Mouse (Mus musculus) kidney, postnatal 0 days (tissue): Measurements from ENCODE around the gene Popdc3. TPM values are rescaled to one million over a fixed set of nuclear protein-coding genes. Genes with fewer than 3 reads are reported as not detected.

Source experiments
- ATAC-seq: fragments of 200-750 bp; cut with Nextera tagmentation; replicated peaks from 2 replicates; pipeline ENCODE4 v1.8.0; 2017; ENCODE audit warnings: low read depth, moderate number of reproducible peaks, moderate TSS enrichment, moderate library complexity; ENCODE audit not compliant: low FRiP score
- DNase-seq: peaks from one replicate; pipeline ENCODE4 v3.0.0-alpha.2; 2016; ENCODE audit warnings: low spot score
- H3K27ac ChIP-seq: fragments of 300-500 bp; sonication (generic); 2 replicates; pipeline ENCODE4 v1.5.1; 2014; ENCODE audit warnings: mild to moderate bottlenecking
- H3K27me3 ChIP-seq: fragments of 300-500 bp; sonication (generic); 2 replicates; pipeline ENCODE4 v1.6.1; 2014; ENCODE audit warnings: low read length, mixed read lengths; ENCODE audit not compliant: insufficient read depth
- H3K36me3 ChIP-seq: fragments of 300-500 bp; sonication (generic); 2 replicates; pipeline ENCODE4 v1.6.1; 2014; ENCODE audit warnings: low read length, mixed read lengths; ENCODE audit not compliant: insufficient read depth
- H3K4me1 ChIP-seq: fragments of 300-500 bp; sonication (generic); replicated peaks from 2 replicates; pipeline ENCODE4 v1.6.1; 2014; ENCODE audit warnings: antibody characterized with exemption, low read length, mixed read lengths; ENCODE audit not compliant: insufficient read depth
- H3K4me2 ChIP-seq: fragments of 300-500 bp; sonication (generic); 2 replicates; pipeline ENCODE4 v1.6.1; 2014; ENCODE audit warnings: mild to moderate bottlenecking, low read length, moderate library complexity, mixed read lengths
- H3K4me3 ChIP-seq: fragments of 300-500 bp; sonication (generic); replicated peaks from 2 replicates; pipeline ENCODE4 v1.5.1; 2014; ENCODE audit warnings: low read depth, low read length
- H3K9ac ChIP-seq: fragments of 300-500 bp; sonication (generic); 2 replicates; pipeline ENCODE4 v1.6.1; 2014; ENCODE audit warnings: low read depth, low read length
- H3K9me3 ChIP-seq: fragments of 300-500 bp; sonication (generic); replicated peaks from 2 replicates; pipeline ENCODE4 v1.6.1; 2016; ENCODE audit warnings: low read length, inconsistent platforms, mixed read lengths
- CTCF ChIP-seq: IDR thresholded peaks from 2 replicates; pipeline ENCODE4 v1.5.1; 2016; ENCODE audit warnings: antibody characterized with exemption, low read depth, mild to moderate bottlenecking, moderate library complexity
- WGBS: fragments of 180-500 bp; shearing (Covaris S2); extraction: QIAGEN DNeasy Blood & Tissue Kit; methylation state at CpG from one replicate; pipeline ENCODE4 v1.1.7; 2014; 5-methylcytosine and 5-hydroxymethylcytosine counted together
- polyA plus RNA-seq: library from polyadenylated mRNA; unstranded; fragments of >200 nt; fragmentation: Nextera tagmentation; extraction: Ambion mirVana; gene quantifications from 2 replicates; pipeline ENCODE4 v1.2.1, GENCODE M21; 2015

Gene Popdc3
- polyA plus RNA-seq, 1 experiment from 2014 or later: 0.32 TPM

DNA sequence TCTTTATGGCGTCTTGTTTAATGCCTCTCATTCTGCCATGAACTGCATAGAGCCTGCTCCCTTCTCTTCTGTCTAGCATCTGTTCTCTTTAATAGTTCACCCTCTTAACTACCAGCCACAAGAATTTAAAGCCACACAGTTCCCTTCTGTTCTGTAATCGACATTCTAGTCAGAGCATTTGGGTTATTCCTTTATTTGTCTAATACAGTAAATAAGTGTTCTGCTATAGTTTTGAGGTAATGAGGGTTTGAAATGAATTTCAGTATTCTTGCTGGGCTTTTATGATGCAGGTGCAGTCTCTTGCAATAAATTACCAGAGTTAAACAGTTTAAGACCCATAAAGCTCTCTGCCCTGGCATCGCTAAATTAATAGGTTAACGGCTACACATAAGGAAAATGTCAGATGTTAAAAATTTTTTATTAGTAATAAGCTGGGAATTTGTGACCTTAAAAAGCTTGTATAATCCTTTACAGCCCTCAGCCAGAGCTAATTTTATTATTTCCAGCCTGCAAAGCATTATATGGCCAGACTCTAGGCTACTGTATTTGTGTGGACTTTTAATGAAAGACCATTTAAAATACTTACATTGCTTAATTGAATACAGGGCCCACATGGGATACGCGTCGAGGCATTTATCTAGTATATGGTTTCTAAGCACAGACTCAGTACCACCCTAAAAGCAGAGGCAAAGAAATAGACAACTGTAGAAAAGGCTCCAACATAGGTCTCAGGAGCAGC lies 37.3 kb upstream of the Popdc3 start:
- Histone ChIP-seq H3K4me2 (no peak overlapping the region), H3K27me3 (no peaks in the 10 kb centered on the region), H3K36me3 (no peaks in the 10 kb centered on the region), H3K4me3 (no peak overlapping the region), H3K9me3 (no peaks in the 10 kb centered on the region), H3K4me1 (no peaks in the 10 kb centered on the region), H3K27ac (no peak overlapping the region), H3K9ac (no peak overlapping the region)
- WGBS: 75% methylated on average over 7 of the region's 7 CpGs
- no peak for ATAC-seq
- TF ChIP-seq CTCF: no peak
- no peak for DNase-seq

- Histone ChIP-seq H3K4me1 (no peaks in the 10 kb centered on the region), H3K9me3 (no peaks in the 10 kb centered on the region), H3K4me3 (no peak overlapping the region), H3K27me3 (no peaks in the 10 kb centered on the region), H3K9ac (no peak overlapping the region), H3K36me3 (no peaks in the 10 kb centered on the region), H3K27ac (no peak overlapping the region), H3K4me2 (no peak overlapping the region)
- peak; percentile 15 for DNase-seq
- no peak for TF ChIP-seq CTCF
- ATAC-seq: no peak
- WGBS: 62% methylated on average over 5 of the region's 5 CpGs
These were observed 35.5 kb upstream of the Popdc3 start for GRCm38 (mm10) chr10:45142359-45142758.

DNA sequence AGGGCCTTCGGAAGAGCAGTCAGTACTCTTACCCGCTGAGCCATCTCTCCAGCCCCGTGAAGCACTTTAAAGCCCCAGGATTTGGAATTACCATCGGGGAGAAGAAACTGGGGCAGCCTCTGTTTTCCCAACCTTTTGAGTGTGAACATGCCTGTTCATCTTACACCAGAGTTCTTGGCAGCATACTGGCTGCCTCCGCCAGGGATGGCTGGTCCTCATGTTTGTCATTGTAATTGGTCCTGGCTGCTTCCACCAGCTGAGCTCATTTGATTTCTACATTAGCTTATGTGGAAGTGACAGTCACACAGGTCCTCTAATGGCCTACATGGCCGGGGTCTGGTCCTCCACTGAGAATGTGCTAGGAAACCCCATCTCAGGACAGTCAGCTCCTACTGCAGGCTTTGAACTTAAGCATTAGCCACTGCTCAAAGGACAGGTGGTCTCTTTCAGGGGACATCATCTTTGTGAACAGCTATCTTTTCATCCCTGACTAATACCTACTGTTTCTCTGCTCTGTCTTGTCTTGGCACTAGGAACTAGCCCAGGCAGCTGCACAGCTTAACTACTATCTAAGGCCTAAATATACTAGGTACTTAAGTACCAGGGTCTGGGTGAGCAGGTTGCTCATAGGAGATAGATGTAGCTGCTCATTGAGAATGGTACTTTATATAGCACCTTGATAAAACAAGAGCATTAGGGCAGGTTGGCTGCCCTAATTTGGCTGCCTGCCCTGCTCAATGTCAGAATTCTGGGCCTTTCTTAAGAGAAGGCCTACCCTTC lies 33.7 kb upstream of the Popdc3 start:
- WGBS: 97% methylated on average over 6 of the region's 6 CpGs
- no peak for ATAC-seq

GRCm38 (mm10) chr10:45146821-45147220 lies 31.1 kb upstream of the Popdc3 start:
- no peak overlapping the region for H3K4me2 ChIP-seq
- no peak overlapping the region for H3K4me3 ChIP-seq
- ATAC-seq: no peak
- no peak for TF ChIP-seq CTCF
- H3K9me3 ChIP-seq: no peaks in the 10 kb centered on the region
- peaks cover 17% of the 10 kb centered on the region; the same call in 1 of the 2 replicates for H3K36me3 ChIP-seq
- no peak overlapping the region for H3K9ac ChIP-seq
- no peak overlapping the region for H3K27ac ChIP-seq
- H3K4me1 ChIP-seq: no peaks in the 10 kb centered on the region
- DNase-seq: no peak
- no peaks in the 10 kb centered on the region for H3K27me3 ChIP-seq
- 31% methylated on average over 6 of the region's 6 CpGs for WGBS

More for the DNA sequence above, 33.7 kb upstream of the Popdc3 start:
- H3K9me3 ChIP-seq: no peaks in the 10 kb centered on the region
- no peak overlapping the region for H3K27ac ChIP-seq
- H3K4me1 ChIP-seq: no peaks in the 10 kb centered on the region
- no peak overlapping the region for H3K4me3 ChIP-seq
- H3K27me3 ChIP-seq: no peaks in the 10 kb centered on the region
- no peak for TF ChIP-seq CTCF
- H3K4me2 ChIP-seq: no peak overlapping the region
- H3K9ac ChIP-seq: no peak overlapping the region
- 0 out of 2 replicates have a peak, but pooled peaks cover 5% of the 10 kb centered on the region for H3K36me3 ChIP-seq
- no peak for DNase-seq

DNA sequence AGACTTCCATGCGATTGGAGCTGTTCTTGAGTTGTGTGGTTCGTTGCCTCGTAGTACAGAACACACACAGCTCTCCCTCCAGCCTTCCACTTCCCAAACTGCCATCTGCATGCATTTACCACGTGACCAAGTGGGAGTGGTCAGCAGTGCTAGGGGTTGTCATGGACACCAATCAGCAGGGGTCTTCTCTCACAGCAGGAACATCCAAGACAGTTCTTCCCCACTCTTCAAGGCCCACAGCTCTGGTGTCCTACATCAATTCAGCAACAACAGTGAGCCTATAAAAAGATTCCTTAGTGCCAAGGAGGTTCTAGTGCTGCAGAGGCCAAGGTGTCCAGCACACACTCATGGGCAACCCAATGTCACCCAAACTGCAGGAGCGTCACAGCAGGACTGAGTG lies 26.8 kb upstream of the Popdc3 start:
- H3K27me3 ChIP-seq: no peaks in the 10 kb centered on the region
- H3K9ac ChIP-seq: no peak overlapping the region
- TF ChIP-seq CTCF: no peak
- H3K36me3 ChIP-seq: peaks cover 43% of the 10 kb centered on the region
- H3K4me2 ChIP-seq: no peak overlapping the region
- H3K27ac ChIP-seq: no peak overlapping the region
- ATAC-seq: no peak
- 80% methylated on average over 5 of the region's 5 CpGs for WGBS
- no peaks in the 10 kb centered on the region for H3K9me3 ChIP-seq
- no peak for DNase-seq
- H3K4me3 ChIP-seq: no peak overlapping the region
- no peaks in the 10 kb centered on the region for H3K4me1 ChIP-seq

- Histone ChIP-seq H3K27ac (no peak overlapping the region), H3K9ac (no peak overlapping the region), H3K4me1 (no peaks in the 10 kb centered on the region), H3K27me3 (no peaks in the 10 kb centered on the region), H3K9me3 (no peaks in the 10 kb centered on the region), H3K4me3 (no peak overlapping the region), H3K4me2 (no peak overlapping the region), H3K36me3 (peaks cover 43% of the 10 kb centered on the region)
- DNase-seq (no peak), ATAC-seq (no peak)
- TF ChIP-seq CTCF: no peak
- 93% methylated on average over 12 of the region's 12 CpGs for WGBS
These were observed 25.9 kb upstream of the Popdc3 start for GRCm38 (mm10) chr10:45151771-45152692.
